Mouse (Mus musculus) retina, embryonic 14.5 days (tissue): ENCODE results near the gene Lzts2.

Source experiments
- DNase-seq: peaks from one replicate; pipeline ENCODE4 v3.0.0-alpha.2; 2015; ENCODE audit warnings: low spot score

Gene Lzts2

GRCm38 (mm10) chr19:45049523-45049922 is 35.3 kb downstream of the Lzts2 start:
- DNase-seq, result no peak

DNA sequence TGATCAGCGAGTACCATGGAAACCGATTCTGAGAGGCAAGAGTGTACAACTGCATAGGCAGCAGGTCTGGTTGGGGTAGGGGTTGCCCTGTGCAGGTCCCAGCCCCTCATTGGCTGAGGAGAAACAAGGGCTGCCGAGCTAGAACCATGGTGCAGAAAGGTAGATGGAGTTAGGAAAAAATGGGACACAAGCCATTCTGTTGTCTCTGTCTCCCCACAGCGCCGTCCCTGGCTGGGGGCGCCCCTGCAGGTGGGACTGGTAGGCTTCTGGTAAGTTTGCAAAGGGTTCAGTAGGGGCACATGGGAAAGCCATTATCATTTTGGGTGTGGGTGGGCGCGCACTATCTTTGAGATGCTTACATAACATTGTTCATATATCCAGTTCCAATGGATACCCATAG is 39.2 kb downstream of the Lzts2 start:
- DNase-seq, result no peak

DNA sequence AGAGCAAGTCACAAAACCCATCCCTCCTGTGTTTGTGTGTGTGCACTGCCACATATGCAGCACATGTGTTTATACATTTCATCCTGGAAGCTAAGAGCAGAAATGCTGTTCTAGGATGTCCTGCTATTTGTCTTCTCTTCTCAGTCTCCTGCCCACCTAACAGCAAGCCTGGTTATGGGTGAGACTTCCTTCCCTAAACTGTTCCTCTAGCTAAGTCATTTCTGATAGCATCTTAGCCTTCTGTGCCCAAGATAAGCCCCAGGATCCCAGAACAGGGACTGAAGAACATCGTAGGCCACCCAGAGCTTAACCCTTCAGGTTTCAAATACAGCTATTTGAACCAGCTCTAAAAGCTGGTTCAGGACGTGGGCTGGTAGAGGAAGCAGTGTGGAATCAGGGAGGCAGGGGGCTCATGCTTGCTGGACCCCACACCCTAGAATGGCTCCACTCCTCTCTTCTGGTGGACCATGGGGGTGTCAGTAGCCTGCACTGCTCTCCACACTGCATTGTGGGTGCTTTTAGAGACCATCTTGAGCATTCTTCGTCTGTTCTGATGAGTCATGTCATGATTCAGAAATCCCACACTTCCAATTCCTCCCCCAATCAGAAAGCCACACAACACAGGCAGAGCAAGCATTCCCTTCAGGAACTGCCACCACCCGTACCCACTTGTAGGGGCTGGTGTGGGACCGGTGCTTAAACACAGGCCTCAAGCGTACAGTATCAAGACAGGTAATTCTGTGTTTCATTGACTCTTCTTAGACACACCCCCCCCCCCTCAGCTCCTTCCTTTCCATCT is 40.9 kb downstream of the Lzts2 start:
- no peak for DNase-seq

DNA sequence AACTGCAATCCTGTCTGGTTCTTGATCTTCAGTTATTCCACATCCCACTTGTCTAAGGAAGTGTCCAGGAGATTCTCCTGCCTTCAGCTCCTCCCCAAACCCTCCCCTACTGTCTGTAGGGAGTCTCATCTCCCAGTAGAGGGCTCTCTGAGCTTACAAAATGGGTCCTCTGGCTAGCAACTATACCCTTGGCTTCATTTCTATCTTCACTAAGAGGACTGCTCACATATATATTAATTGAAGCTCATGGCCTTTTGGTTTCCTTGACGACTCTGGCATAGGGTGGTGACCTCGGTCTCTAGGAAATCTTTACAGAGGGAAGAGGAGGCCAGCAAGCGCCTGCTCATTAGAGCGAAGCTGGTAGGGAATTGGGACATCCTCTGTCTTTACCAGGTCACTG is 42.1 kb downstream of the Lzts2 start:
- DNase-seq, result peak; percentile 85

GRCm38 (mm10) chr19:45056908-45057698 is 42.9 kb downstream of the Lzts2 start:
- no peak for DNase-seq

DNA sequence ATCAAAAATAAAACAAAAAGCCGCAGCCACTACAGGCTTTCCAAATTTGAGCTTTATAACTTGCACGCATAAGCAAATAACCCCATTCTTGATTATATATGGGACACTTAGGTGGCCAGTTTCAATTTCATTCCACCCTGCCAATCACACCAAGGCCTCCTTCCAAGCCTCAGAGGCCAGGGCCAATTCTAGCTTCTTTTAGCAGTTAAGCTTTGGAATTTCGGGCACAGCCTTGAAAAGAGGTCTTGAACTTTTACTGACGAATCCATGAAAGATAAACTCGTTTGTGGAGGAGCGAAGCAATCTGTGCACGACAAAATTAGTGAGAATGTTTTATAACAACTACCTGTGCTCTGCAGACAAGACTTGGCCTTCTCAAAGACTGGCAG is 43.5 kb downstream of the Lzts2 start:
- DNase-seq, result no peak

GRCm38 (mm10) chr19:45058113-45058839 is 44.1 kb downstream of the Lzts2 start:
- peak; percentile 100 for DNase-seq

DNA sequence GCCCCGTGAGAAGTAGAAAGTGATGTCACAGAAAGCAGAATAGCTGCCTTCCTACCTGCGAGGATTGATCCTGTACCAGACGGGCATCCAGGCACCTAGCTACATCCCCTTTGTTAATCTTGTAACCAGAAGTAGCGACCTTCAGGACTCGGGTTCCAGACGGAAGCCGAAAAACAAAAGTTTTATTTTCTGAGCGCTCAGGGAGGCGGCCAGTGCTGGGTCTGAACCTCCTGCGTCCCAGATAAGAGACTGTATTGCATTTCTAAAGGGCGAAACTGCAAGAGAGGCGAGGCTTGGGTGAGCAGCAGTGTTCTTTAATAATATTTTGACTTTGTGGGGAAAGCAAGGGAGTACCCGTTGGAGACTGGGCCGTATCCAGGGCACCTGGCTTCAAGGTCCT is 44.6 kb downstream of the Lzts2 start:
- DNase-seq, result no peak

DNA sequence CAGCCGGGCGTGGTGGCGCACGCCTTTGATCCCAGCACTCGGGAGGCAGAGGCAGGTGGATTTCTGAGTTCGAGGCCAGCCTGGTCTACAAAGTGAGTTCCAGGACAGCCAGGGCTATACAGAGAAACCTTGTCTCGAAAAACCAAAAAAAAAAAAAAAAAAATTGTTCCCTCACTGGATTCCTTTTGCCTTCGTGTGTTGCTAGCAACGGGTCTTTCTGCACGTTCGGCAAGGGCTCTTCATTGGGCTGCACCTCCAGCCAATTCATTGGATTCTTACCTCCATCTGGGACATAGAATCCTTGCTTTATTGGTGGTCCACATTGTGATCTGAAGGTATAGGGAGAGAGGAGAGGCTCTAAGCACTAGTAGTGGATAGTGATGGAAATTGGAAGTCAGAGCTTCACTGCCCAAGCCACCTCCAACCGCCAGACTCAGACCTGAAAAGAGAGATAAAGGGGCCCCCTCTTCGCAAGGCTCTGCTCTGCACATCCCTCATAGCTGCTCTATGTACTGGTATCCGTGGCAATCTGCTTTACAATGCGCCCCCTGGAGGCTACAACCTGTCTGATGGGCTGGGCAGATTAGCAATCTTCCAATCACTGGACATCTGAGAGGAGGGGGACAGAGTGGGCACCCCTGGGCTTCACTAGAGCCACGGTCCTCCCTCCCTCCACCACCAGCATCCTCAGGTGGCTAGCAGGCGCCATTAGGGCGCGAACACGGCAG is 49.5 kb downstream of the Lzts2 start:
- DNase-seq, result peak; percentile 73

GRCm38 (mm10) chr19:45065226-45065625 is 51.0 kb downstream of the Lzts2 start:
- peak; percentile 17 for DNase-seq

GRCm38 (mm10) chr19:45067170-45067569 is 53.0 kb downstream of the Lzts2 start:
- DNase-seq, result peak; percentile 17

DNA sequence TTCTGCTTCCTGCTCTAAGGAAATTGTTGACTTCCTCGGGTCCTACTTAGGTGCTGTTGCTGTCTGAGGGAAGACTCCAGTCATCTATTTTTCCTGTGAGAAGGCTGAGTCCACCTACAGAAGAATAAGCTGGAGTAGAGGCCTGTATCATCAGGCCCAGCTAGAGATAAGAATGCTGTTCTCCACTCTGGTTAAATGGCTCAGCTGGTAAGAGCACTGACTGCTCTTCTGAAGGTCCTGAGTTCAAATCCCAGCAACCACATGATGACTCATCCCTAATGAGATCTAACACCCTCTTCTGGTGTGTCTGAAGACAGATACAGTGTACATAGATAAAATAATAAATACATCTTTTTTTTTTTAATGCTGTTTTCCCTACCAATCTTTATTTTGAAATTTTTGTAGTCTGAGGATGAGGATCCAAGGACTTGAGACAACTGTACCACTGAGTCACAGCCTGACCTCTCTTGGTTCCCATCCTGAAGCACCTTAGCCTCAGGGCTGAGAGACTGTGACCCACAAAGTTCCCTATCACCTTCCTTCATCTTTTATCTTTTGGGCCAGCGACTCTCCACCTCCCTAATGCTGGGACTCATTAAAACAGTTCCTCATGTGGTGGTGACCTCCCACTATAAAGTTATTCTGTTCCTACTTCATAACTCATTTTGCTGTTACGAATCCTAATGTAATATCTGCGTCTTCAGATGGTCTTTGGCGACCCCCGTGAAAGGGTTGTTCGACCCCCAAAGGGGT is 53.7 kb downstream of the Lzts2 start:
- DNase-seq, result no peak

GRCm38 (mm10) chr19:45073871-45074542 is 59.8 kb downstream of the Lzts2 start:
- peak; percentile 96 for DNase-seq

DNA sequence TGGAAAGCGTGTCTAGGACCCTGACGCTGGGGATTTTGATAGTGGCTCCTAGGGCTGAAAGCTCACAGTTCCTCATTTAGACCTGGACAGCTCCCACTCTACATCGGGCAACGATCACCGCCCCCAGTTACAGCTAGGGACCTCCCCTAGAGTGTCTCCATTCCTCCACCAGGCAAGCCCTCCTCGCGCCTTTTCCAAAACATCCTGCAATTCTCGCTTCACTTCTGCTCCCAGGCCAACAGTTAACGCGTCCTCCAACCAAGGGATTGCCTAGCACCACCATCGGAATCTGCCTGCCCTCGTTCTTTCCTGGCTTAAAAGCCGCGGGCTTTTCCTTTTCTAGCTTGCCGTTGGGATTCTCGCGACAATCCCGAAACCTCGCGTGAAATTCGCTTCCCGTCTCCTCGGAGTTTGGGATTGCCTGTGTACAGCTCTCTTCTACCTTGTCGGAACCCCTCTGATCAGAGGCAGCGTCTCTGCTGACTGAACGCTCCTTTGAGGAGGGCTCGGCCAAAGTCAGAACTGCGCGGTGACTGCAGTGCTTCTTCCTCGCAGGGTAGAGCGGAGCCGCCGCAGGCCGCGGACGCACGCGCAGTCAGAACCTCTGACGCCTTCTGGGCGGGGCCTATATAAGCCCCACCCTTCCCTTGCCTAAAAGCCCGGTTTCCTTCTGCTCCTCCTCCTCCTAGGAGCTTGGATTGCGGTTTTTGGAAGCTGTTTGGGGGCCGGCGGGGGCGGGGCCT is 60.5 kb downstream of the Lzts2 start, which contains the start of gene Kazald1:
Gene Kazald1 (plus strand): TSS at position 662 of the 743 bp plus-strand sequence.
- DNase-seq, result peak; percentile 97

DNA sequence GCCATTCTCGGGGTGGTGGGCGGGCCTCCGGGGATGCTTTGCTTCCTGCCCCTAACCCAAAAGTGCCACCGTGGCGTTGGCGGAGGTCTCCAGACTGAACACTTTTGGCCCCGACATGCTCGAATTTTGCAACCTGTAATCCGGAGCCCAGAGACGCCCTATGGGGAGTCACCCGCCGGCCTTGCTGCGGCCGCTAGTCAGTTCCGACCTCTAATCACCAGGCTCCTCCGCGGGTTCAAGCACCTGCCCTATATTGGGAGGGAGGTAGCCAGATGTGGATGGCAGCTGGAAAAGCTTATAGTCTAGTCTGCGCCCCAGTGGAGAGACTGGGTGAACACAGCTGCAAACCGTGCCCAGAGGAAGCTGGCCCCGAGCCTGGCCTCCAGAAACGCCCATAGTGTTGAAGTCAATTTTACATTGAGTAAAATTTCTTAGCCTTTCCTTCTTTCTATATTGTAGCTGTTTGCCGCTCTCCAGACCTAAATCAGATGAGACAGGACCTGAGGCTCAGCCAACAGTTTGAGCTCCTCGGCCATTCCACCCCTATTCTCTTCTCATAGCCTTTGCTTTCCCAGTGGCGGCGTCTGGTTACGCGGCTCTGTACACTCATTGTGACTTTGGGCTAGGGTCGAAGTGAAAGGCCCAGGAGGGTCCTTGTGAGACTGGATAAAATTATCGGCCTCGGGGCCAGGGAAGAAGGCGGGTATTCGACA is 61.3 kb downstream of the Lzts2 start:
- no peak for DNase-seq

DNA sequence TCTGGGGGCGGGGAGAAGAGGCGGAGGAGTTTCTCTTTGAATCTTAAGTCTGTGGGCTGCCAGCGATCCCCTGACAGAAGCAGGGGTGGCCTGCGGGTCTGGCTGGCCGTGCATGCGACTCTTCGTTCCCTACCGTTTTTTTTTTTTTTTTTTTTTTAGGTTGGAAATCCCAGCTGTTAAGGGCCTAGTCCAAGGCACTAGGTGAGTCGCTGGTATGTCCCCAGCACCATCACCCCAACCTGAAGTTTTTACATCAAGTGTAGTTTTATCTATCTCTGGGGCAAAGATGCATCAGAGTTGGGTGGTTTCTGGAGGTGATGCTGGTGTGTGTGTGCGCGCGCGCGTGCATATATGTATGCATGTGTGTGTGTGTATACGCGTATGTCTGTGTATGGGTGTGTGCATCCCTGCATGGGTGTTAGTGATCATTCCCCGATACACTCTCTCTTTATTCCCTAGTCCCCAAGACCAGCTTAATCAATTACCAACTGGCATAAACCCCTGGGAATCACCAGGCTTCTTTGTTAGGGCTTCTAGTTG is 61.9 kb downstream of the Lzts2 start:
- DNase-seq, result peak; percentile 22
